Mouse (Mus musculus) heart, embryonic 15.5 days (tissue): ENCODE data around the gene Cldn15. TPM values are rescaled to one million over a fixed set of nuclear protein-coding genes. Genes with fewer than 3 reads are reported as not detected.
A peak's percentile ranks its signal among the peaks of the same experiment; 100 is the strongest.

Experiments
- ATAC-seq: fragments of 200-750 bp; cut with Nextera tagmentation; replicated peaks from 2 replicates; pipeline ENCODE4 v1.8.0; 2017; ENCODE audit warnings: low read depth, moderate TSS enrichment; ENCODE audit not compliant: insufficient number of reproducible peaks, insufficient read depth, low FRiP score
- H3K27ac ChIP-seq: fragments of 300-500 bp; sonication (generic); 2 replicates; pipeline ENCODE4 v1.5.1; 2015; ENCODE audit warnings: mild to moderate bottlenecking, inconsistent platforms
- H3K27me3 ChIP-seq: fragments of 300-500 bp; sonication (generic); 2 replicates; pipeline ENCODE4 v1.6.1; 2015; ENCODE audit warnings: inconsistent platforms
- H3K36me3 ChIP-seq: fragments of 300-500 bp; sonication (generic); 2 replicates; pipeline ENCODE4 v1.6.1; 2015; ENCODE audit warnings: mild to moderate bottlenecking, inconsistent platforms
- H3K4me1 ChIP-seq: fragments of 300-500 bp; sonication (generic); replicated peaks from 2 replicates; pipeline ENCODE4 v1.6.1; 2015; ENCODE audit warnings: inconsistent platforms
- H3K4me2 ChIP-seq: fragments of 300-500 bp; sonication (generic); 2 replicates; pipeline ENCODE4 v1.6.1; 2015; ENCODE audit warnings: inconsistent platforms, mild to moderate bottlenecking, moderate library complexity
- H3K4me3 ChIP-seq: fragments of 300-500 bp; sonication (generic); 2 replicates; pipeline ENCODE4 v1.5.1; 2015; ENCODE audit warnings: mild to moderate bottlenecking, inconsistent platforms
- H3K9ac ChIP-seq: fragments of 300-500 bp; sonication (generic); 2 replicates; pipeline ENCODE4 v1.6.1; 2015; ENCODE audit warnings: mild to moderate bottlenecking, inconsistent platforms
- H3K9me3 ChIP-seq: fragments of 300-500 bp; sonication (generic); replicated peaks from 2 replicates; pipeline ENCODE4 v1.6.1; 2016; ENCODE audit warnings: inconsistent platforms
- WGBS: fragments of 180-500 bp; shearing (Covaris S2); methylation state at CpG from one replicate; pipeline ENCODE4 v1.1.7; 2015; ENCODE audit warnings: mixed read lengths; 5-methylcytosine and 5-hydroxymethylcytosine counted together
- polyA plus RNA-seq: library from polyadenylated mRNA; unstranded; fragments of >200 nt; fragmentation: Nextera tagmentation; extraction: Ambion mirVana; gene quantifications from 2 replicates; pipeline ENCODE4 v1.2.1, GENCODE M21; 2015

Gene Cldn15
- polyA plus RNA-seq, 1 experiment from 2014 or later: 6.7 TPM

GRCm38 (mm10) chr5:136986695-136987137 is 20.3 kb downstream of the Cldn15 start, which contains the start of gene Plod3:
TSS of gene Plod3 (plus strand) at chr5:136987019.
- peak; percentile 95 for ATAC-seq

GRCm38 (mm10) chr5:136987138-136987933 is 20.9 kb downstream of the Cldn15 start:
- peaks cover 22% of the 10 kb centered on the region for H3K4me1 ChIP-seq
- peak overlapping the region; percentile 87 for H3K27ac ChIP-seq
- H3K4me2 ChIP-seq: peak overlapping the region; percentile 90
- peak overlapping the region; percentile 93 for H3K9ac ChIP-seq
- H3K36me3 ChIP-seq: peaks cover 28% of the 10 kb centered on the region
- no peaks in the 10 kb centered on the region for H3K27me3 ChIP-seq
- H3K9me3 ChIP-seq: no peaks in the 10 kb centered on the region
- under 1% methylated on average over 67 of the region's 67 CpGs for WGBS
- H3K4me3 ChIP-seq: peak overlapping the region; percentile 84
- ATAC-seq: peak; percentile 68

More at GRCm38 (mm10) chr5:136986695-136987137, 20.3 kb downstream of the Cldn15 start, which contains the start of gene Plod3:
- under 1% methylated on average over 26 of the region's 26 CpGs for WGBS
- Histone ChIP-seq H3K27ac (peak within 1 kb of the TSS; percentile 87), H3K4me1 (peaks cover 23% of the 10 kb centered on the region), H3K4me2 (peak within 1 kb of the TSS; percentile 90), H3K4me3 (peak within 1 kb of the TSS; percentile 84), H3K9ac (peak within 1 kb of the TSS; percentile 93), H3K27me3 (no peaks in the 10 kb centered on the region), H3K9me3 (no peaks in the 10 kb centered on the region), H3K36me3 (peaks cover 28% of the 10 kb centered on the region)

GRCm38 (mm10) chr5:136987934-136988271 is 21.5 kb downstream of the Cldn15 start, which contains the start of gene Znhit1:
TSS of gene Znhit1 (minus strand) at chr5:136988021.
- Histone ChIP-seq H3K9me3 (no peaks in the 10 kb centered on the region), H3K4me3 (peak within 1 kb of the TSS; percentile 84), H3K27ac (peak within 1 kb of the TSS; percentile 87), H3K4me2 (peak within 1 kb of the TSS; percentile 90), H3K9ac (peak within 1 kb of the TSS; percentile 93), H3K4me1 (peaks cover 21% of the 10 kb centered on the region), H3K36me3 (peaks cover 33% of the 10 kb centered on the region), H3K27me3 (no peaks in the 10 kb centered on the region)
- no peak for ATAC-seq
- 6% methylated on average over 12 of the region's 12 CpGs for WGBS

GRCm38 (mm10) chr5:136988420-136988819 is 22.0 kb downstream of the Cldn15 start:
- H3K36me3 ChIP-seq: peaks cover 38% of the 10 kb centered on the region
- no peaks in the 10 kb centered on the region for H3K27me3 ChIP-seq
- no peaks in the 10 kb centered on the region for H3K9me3 ChIP-seq
- H3K4me3 ChIP-seq: peak overlapping the region; percentile 84
- H3K4me1 ChIP-seq: peaks cover 21% of the 10 kb centered on the region
- 0 out of 2 replicates have a peak overlapping the region, but pooled peaks have one; percentile 93 for H3K9ac ChIP-seq
- no peak for ATAC-seq
- H3K27ac ChIP-seq: peak overlapping the region; percentile 87
- 57% methylated on average over 7 of the region's 7 CpGs for WGBS
- H3K4me2 ChIP-seq: peak overlapping the region; percentile 90

GRCm38 (mm10) chr5:136989801-136990200 is 23.4 kb downstream of the Cldn15 start:
- ATAC-seq: no peak
- Histone ChIP-seq H3K9ac (no peak overlapping the region), H3K36me3 (peaks cover 52% of the 10 kb centered on the region), H3K27me3 (no peaks in the 10 kb centered on the region), H3K27ac (no peak overlapping the region), H3K9me3 (no peaks in the 10 kb centered on the region), H3K4me2 (no peak overlapping the region), H3K4me3 (no peak overlapping the region), H3K4me1 (peaks cover 21% of the 10 kb centered on the region)
- WGBS: 87% methylated on average over 6 of the region's 6 CpGs

- H3K9ac ChIP-seq: no peak overlapping the region
- no peak for ATAC-seq
- H3K27me3 ChIP-seq: no peaks in the 10 kb centered on the region
- H3K4me3 ChIP-seq: no peak overlapping the region
- WGBS: 59% methylated on average over 5 of the region's 5 CpGs
- no peak overlapping the region for H3K4me2 ChIP-seq
- H3K9me3 ChIP-seq: no peaks in the 10 kb centered on the region
- H3K4me1 ChIP-seq: no peaks in the 10 kb centered on the region; the same call in 1 of the 2 replicates
- H3K36me3 ChIP-seq: peaks cover 16% of the 10 kb centered on the region; the same call in 1 of the 2 replicates
- no peak overlapping the region for H3K27ac ChIP-seq
Observed at GRCm38 (mm10) chr5:136999449-136999848, 33.0 kb downstream of the Cldn15 start.

GRCm38 (mm10) chr5:137000612-137001011 is 34.2 kb downstream of the Cldn15 start:
- H3K9me3 ChIP-seq: no peaks in the 10 kb centered on the region

GRCm38 (mm10) chr5:137007276-137007675 is 40.9 kb downstream of the Cldn15 start:
- H3K27me3 ChIP-seq: no peaks in the 10 kb centered on the region; the same call in 1 of the 2 replicates
- H3K36me3 ChIP-seq: no peaks in the 10 kb centered on the region
- H3K27ac ChIP-seq: no peak overlapping the region
- no peak for ATAC-seq
- 42% methylated on average over 8 of the region's 8 CpGs for WGBS
- no peak overlapping the region for H3K9ac ChIP-seq
- 0 out of 2 replicates have a peak, but pooled peaks cover 2% of the 10 kb centered on the region for H3K4me1 ChIP-seq
- H3K4me3 ChIP-seq: no peak overlapping the region
- H3K9me3 ChIP-seq: no peaks in the 10 kb centered on the region
- no peak overlapping the region for H3K4me2 ChIP-seq

More at GRCm38 (mm10) chr5:137000612-137001011, 34.2 kb downstream of the Cldn15 start:
- Histone ChIP-seq H3K4me3 (no peak overlapping the region), H3K27me3 (no peaks in the 10 kb centered on the region), H3K27ac (no peak overlapping the region), H3K4me1 (no peaks in the 10 kb centered on the region; the same call in 1 of the 2 replicates), H3K36me3 (peaks cover 4% of the 10 kb centered on the region; the same call in 1 of the 2 replicates), H3K4me2 (no peak overlapping the region), H3K9ac (no peak overlapping the region)
- WGBS: 92% methylated on average over 2 of the region's 2 CpGs
- no peak for ATAC-seq

GRCm38 (mm10) chr5:137009988-137010387 is 43.6 kb downstream of the Cldn15 start:
- WGBS: 24% methylated on average over 3 of the region's 3 CpGs
- Histone ChIP-seq H3K27me3 (no peaks in the 10 kb centered on the region; the same call in 1 of the 2 replicates), H3K4me2 (no peak overlapping the region), H3K4me3 (no peak overlapping the region), H3K36me3 (no peaks in the 10 kb centered on the region), H3K9ac (no peak overlapping the region), H3K9me3 (no peaks in the 10 kb centered on the region), H3K27ac (no peak overlapping the region), H3K4me1 (0 out of 2 replicates have a peak, but pooled peaks cover 2% of the 10 kb centered on the region)
- no peak for ATAC-seq

- 69% methylated on average over 15 of the region's 15 CpGs for WGBS
- ATAC-seq: no peak
- no peaks in the 10 kb centered on the region for H3K4me1 ChIP-seq
- H3K27ac ChIP-seq: no peak overlapping the region
- H3K4me3 ChIP-seq: no peak overlapping the region
- no peak overlapping the region for H3K9ac ChIP-seq
- H3K9me3 ChIP-seq: no peaks in the 10 kb centered on the region
- no peaks in the 10 kb centered on the region for H3K36me3 ChIP-seq
- no peaks in the 10 kb centered on the region; the same call in 1 of the 2 replicates for H3K27me3 ChIP-seq
- no peak overlapping the region for H3K4me2 ChIP-seq
Observed at GRCm38 (mm10) chr5:137012401-137012950, 46.1 kb downstream of the Cldn15 start.

- Histone ChIP-seq H3K27ac (no peak overlapping the region), H3K4me3 (no peak overlapping the region), H3K4me1 (no peaks in the 10 kb centered on the region), H3K9me3 (no peaks in the 10 kb centered on the region), H3K4me2 (no peak overlapping the region), H3K36me3 (no peaks in the 10 kb centered on the region), H3K9ac (no peak overlapping the region), H3K27me3 (peaks cover 8% of the 10 kb centered on the region; the same call in 1 of the 2 replicates)
- no peak for ATAC-seq
- WGBS: 89% methylated on average over 3 of the region's 3 CpGs
Observed at GRCm38 (mm10) chr5:137015913-137016312, 49.5 kb downstream of the Cldn15 start.
